Mouse (Mus musculus) ES-CJ7 (cell line): ENCODE data around the gene Ap2b1.

Experiments used
- DNase-seq: peaks from one replicate; pipeline ENCODE4 v3.0.0; 2011; ENCODE audit warnings: low read depth, low spot score

The Ap2b1 gene

GRCm38 (mm10) chr11:83442596-83443267 is 143.9 kb downstream of the Ap2b1 start:
- peak; percentile 87 for DNase-seq

- DNase-seq: peak; percentile 52
These were observed 145.0 kb downstream of the Ap2b1 start for GRCm38 (mm10) chr11:83443824-83444223.

GRCm38 (mm10) chr11:83445001-83445400 is 146.2 kb downstream of the Ap2b1 start:
- DNase-seq: peak; percentile 93

- no peak for DNase-seq
These were observed 148.8 kb downstream of the Ap2b1 start for GRCm38 (mm10) chr11:83447612-83448011.

GRCm38 (mm10) chr11:83448021-83448926 is 149.4 kb downstream of the Ap2b1 start:
- peak; percentile 55 for DNase-seq

- no peak for DNase-seq
These were observed 150.1 kb downstream of the Ap2b1 start for GRCm38 (mm10) chr11:83448927-83449236.

- DNase-seq: peak; percentile 88
These were observed 150.5 kb downstream of the Ap2b1 start for GRCm38 (mm10) chr11:83449298-83449697.

GRCm38 (mm10) chr11:83450550-83450949 is 151.7 kb downstream of the Ap2b1 start:
- no peak for DNase-seq

- DNase-seq: no peak
These were observed 152.5 kb downstream of the Ap2b1 start for GRCm38 (mm10) chr11:83451281-83451680.

GRCm38 (mm10) chr11:83454548-83454947 is 155.7 kb downstream of the Ap2b1 start:
- DNase-seq: no peak
